Mouse (Mus musculus) heart, embryonic 13.5 days (tissue): ENCODE results near the gene Cyp39a1. TPM values are rescaled to one million over a fixed set of nuclear protein-coding genes. Genes with fewer than 3 reads are reported as not detected.
A peak's percentile ranks its signal among the peaks of the same experiment; 100 is the strongest.

Experiments used
- ATAC-seq: fragments of 200-750 bp; cut with Nextera tagmentation; 2 replicates; pipeline ENCODE4 v1.8.0; 2017; ENCODE audit warnings: moderate TSS enrichment; ENCODE audit not compliant: insufficient number of reproducible peaks, low FRiP score, low TSS enrichment; ENCODE audit errors: extremely low read depth
- H3K27ac ChIP-seq: fragments of 300-500 bp; sonication (generic); replicated peaks from 2 replicates; pipeline ENCODE4 v1.5.1; 2015; ENCODE audit warnings: moderate library complexity, mild to moderate bottlenecking, inconsistent platforms
- H3K27me3 ChIP-seq: fragments of 300-500 bp; sonication (generic); replicated peaks from 2 replicates; pipeline ENCODE4 v1.6.1; 2015; ENCODE audit warnings: mild to moderate bottlenecking, inconsistent platforms
- H3K36me3 ChIP-seq: fragments of 300-500 bp; sonication (generic); 2 replicates; pipeline ENCODE4 v1.6.1; 2015; ENCODE audit warnings: mild to moderate bottlenecking, inconsistent platforms
- H3K4me1 ChIP-seq: fragments of 300-500 bp; sonication (generic); 2 replicates; pipeline ENCODE4 v1.6.1; 2015; ENCODE audit warnings: inconsistent platforms
- H3K4me2 ChIP-seq: fragments of 300-500 bp; sonication (generic); 2 replicates; pipeline ENCODE4 v1.6.1; 2015; ENCODE audit warnings: inconsistent platforms, mild to moderate bottlenecking, moderate library complexity
- H3K4me3 ChIP-seq: fragments of 300-500 bp; sonication (generic); 2 replicates; pipeline ENCODE4 v1.5.1; 2015; ENCODE audit warnings: moderate library complexity, mild to moderate bottlenecking, inconsistent platforms
- H3K9ac ChIP-seq: fragments of 300-500 bp; sonication (generic); 2 replicates; pipeline ENCODE4 v1.6.1; 2015; ENCODE audit warnings: inconsistent platforms, mild to moderate bottlenecking, moderate library complexity
- H3K9me3 ChIP-seq: fragments of 300-500 bp; sonication (generic); 2 replicates; pipeline ENCODE4 v1.6.1; 2016; ENCODE audit warnings: inconsistent platforms
- WGBS: fragments of 180-500 bp; shearing (Covaris S2); methylation state at CpG from one replicate; pipeline ENCODE4 v1.1.7; 2015; ENCODE audit warnings: mixed read lengths; 5-methylcytosine and 5-hydroxymethylcytosine counted together
- polyA plus RNA-seq: library from polyadenylated mRNA; unstranded; fragments of >200 nt; fragmentation: Nextera tagmentation; extraction: Ambion mirVana; gene quantifications from 2 replicates; pipeline ENCODE4 v1.2.1, GENCODE M21; 2015

Gene Cyp39a1
- polyA plus RNA-seq, 1 experiment from 2014 or later, result 38.6 TPM

DNA sequence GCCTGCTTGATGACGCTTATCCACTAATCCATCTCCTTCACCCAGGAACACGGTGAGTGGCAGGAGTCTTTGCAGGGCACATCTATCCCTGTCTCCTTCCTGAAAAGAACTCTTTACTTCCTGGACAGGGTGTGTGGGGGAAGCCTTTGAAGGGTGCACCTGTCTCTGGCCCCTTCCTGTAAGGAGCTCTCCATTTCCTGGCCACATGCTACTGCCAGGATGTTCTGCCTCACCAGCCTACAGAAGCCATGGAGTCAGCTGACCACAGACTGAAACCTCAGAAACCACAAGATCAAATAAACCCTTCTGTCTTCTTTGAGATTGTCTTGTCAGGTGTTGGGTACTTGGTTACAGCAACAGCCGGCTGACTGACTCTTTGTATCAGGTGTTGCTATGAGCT, 22.1 kb upstream of the Cyp39a1 start:
- no peak for ATAC-seq
- Histone ChIP-seq H3K4me1 (peaks cover 33% of the 10 kb centered on the region), H3K27me3 (no peaks in the 10 kb centered on the region), H3K36me3 (peaks cover 33% of the 10 kb centered on the region), H3K4me2 (no peak overlapping the region), H3K27ac (peak overlapping the region; percentile 36; the same call in 1 of the 2 replicates), H3K4me3 (no peak overlapping the region), H3K9ac (no peak overlapping the region), H3K9me3 (peaks cover 4% of the 10 kb centered on the region; the same call in 1 of the 2 replicates)
- 75% methylated on average over 3 of the region's 3 CpGs for WGBS

- Histone ChIP-seq H3K9ac (no peak overlapping the region), H3K27me3 (no peaks in the 10 kb centered on the region), H3K36me3 (peaks cover 31% of the 10 kb centered on the region), H3K27ac (no peak overlapping the region), H3K4me3 (no peak overlapping the region), H3K9me3 (no peaks in the 10 kb centered on the region), H3K4me2 (peak overlapping the region; percentile 5), H3K4me1 (peaks cover 33% of the 10 kb centered on the region)
- no peak for ATAC-seq
- WGBS, result 57% methylated on average over 5 of the region's 5 CpGs
Observed at GRCm38 (mm10) chr17:43646925-43647324, 20.3 kb upstream of the Cyp39a1 start.

- no peaks in the 10 kb centered on the region for H3K9me3 ChIP-seq
- H3K9ac ChIP-seq, result no peak overlapping the region
- H3K4me2 ChIP-seq, result no peak overlapping the region
- H3K27me3 ChIP-seq, result no peaks in the 10 kb centered on the region
- no peak overlapping the region for H3K27ac ChIP-seq
- no peak for ATAC-seq
- WGBS, result 76% methylated on average over 10 of the region's 10 CpGs
- peaks cover 19% of the 10 kb centered on the region for H3K4me1 ChIP-seq
- peaks cover 30% of the 10 kb centered on the region for H3K36me3 ChIP-seq
- no peak overlapping the region for H3K4me3 ChIP-seq
Observed at GRCm38 (mm10) chr17:43649641-43650436, 17.4 kb upstream of the Cyp39a1 start.

- Histone ChIP-seq H3K4me1 (peaks cover 14% of the 10 kb centered on the region), H3K4me3 (no peak overlapping the region), H3K9me3 (no peaks in the 10 kb centered on the region), H3K27ac (no peak overlapping the region), H3K36me3 (peaks cover 22% of the 10 kb centered on the region), H3K27me3 (no peaks in the 10 kb centered on the region), H3K4me2 (no peak overlapping the region), H3K9ac (no peak overlapping the region)
- 67% methylated on average over 14 of the region's 14 CpGs for WGBS
- ATAC-seq, result no peak
Observed at GRCm38 (mm10) chr17:43651314-43652046, 15.7 kb upstream of the Cyp39a1 start.

DNA sequence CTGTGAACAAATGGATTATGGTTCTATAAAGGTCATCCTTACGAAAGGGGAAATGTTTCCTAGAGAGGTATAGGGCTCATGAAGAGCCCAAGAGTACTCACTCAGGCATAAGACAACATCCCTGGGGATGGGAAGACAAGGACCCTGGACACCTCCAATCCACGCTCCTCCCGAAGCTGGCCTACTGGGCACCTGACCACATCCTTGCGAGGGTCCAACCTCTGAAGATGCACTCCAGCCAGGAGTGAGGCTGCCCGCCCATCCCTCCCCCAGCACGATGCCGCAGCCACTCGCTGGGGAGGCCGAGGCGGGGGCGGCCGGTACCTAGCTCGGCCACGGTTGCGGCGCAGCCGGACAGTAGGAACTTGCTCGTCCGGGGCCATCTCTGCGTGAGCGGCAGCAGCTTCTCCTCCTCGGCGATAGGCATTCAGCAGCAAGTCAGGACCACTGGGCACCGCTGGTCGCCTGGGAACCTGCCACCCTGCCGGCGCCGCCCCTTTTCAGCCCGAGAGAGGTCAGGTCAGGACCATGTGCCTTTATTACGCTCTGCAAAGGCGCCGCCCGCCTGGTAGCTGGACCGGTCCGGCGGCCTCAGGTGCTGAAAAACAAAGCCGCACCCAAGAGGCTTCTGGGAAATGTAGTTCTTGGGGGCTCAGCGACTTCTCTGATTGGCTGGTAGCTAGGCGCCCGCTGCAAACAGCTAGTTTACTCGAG, 492 bp upstream of the Cyp39a1 start, which contains the start of gene Slc25a27:
Slc25a27 (minus strand) TSS at position 639 of the 714 bp plus-strand sequence.
- H3K4me2 ChIP-seq, result peak within 1 kb of the TSS; percentile 83
- no peaks in the 10 kb centered on the region for H3K27me3 ChIP-seq
- under 1% methylated on average over 41 of the region's 41 CpGs for WGBS
- ATAC-seq, result peak; percentile 84
- H3K4me3 ChIP-seq, result peak within 1 kb of the TSS; percentile 76
- no peaks in the 10 kb centered on the region for H3K9me3 ChIP-seq
- peaks cover 25% of the 10 kb centered on the region for H3K4me1 ChIP-seq
- H3K36me3 ChIP-seq, result no peaks in the 10 kb centered on the region
- peak within 1 kb of the TSS; percentile 89 for H3K9ac ChIP-seq
- peak within 1 kb of the TSS; percentile 70 for H3K27ac ChIP-seq

DNA sequence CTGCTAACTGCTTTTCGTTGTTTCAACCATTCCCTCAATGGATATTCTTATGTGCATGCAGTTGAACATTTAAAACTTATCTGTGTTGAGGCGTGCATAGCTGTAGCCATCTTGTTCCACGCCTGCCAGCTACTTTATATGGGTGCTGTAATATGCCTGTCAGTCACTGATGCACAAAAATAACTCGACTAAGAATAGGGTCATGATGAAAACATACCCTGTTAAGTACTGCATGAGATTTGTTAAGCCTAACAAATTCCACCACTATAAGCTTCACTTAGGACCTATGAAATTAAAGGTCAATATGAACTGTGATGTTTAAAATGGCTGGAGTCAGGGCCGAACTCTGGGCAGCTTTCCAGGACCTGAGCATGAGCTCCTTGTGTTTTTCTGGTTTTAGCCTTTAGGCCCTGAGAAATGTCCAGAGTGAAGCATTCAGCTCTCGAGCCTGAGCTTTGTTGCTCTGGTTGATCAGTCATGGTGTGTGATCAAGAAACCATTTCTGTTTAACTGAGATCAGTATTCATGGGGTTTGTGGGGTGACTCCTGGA, 2.0 kb downstream of the Cyp39a1 start:
- no peaks in the 10 kb centered on the region for H3K36me3 ChIP-seq
- H3K4me3 ChIP-seq, result peak overlapping the region; percentile 76
- peaks cover 33% of the 10 kb centered on the region for H3K4me1 ChIP-seq
- no peaks in the 10 kb centered on the region for H3K27me3 ChIP-seq
- 35% methylated on average over 6 of the region's 6 CpGs for WGBS
- H3K9me3 ChIP-seq, result no peaks in the 10 kb centered on the region
- H3K4me2 ChIP-seq, result peak overlapping the region; percentile 83
- H3K9ac ChIP-seq, result peak overlapping the region; percentile 50; the same call in 1 of the 2 replicates
- ATAC-seq, result no peak
- peak overlapping the region; percentile 70 for H3K27ac ChIP-seq

GRCm38 (mm10) chr17:43671907-43672306, 4.7 kb downstream of the Cyp39a1 start:
- ATAC-seq, result no peak
- H3K4me1 ChIP-seq, result peaks cover 33% of the 10 kb centered on the region
- no peaks in the 10 kb centered on the region for H3K27me3 ChIP-seq
- H3K9me3 ChIP-seq, result no peaks in the 10 kb centered on the region
- no peak overlapping the region for H3K4me3 ChIP-seq
- no peak overlapping the region for H3K9ac ChIP-seq
- no peak overlapping the region for H3K27ac ChIP-seq
- no peak overlapping the region for H3K4me2 ChIP-seq
- 73% methylated on average over 4 of the region's 4 CpGs for WGBS
- H3K36me3 ChIP-seq, result no peaks in the 10 kb centered on the region

DNA sequence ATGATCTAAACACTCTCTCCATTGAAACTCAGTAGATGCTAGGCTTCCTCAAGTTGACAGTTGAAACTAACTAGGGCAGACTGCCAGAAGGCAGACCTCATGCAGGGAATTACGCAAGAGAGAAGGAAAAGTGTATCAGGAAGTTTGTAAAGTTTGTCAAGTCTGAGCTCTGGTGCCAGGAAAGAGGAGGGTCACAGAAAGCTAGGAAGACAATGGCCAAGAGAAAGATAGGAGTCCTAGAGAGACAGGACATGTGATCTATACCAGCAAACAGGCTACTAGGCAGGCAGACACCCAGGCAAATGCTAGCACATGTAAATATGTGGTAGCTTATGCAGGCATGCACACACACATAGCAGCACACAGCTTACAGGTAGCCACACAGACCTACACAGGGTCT, 8.0 kb downstream of the Cyp39a1 start:
- Histone ChIP-seq H3K4me3 (no peak overlapping the region), H3K27me3 (no peaks in the 10 kb centered on the region), H3K4me2 (no peak overlapping the region), H3K9ac (no peak overlapping the region), H3K27ac (peak overlapping the region; percentile 62; the same call in 1 of the 2 replicates), H3K9me3 (no peaks in the 10 kb centered on the region), H3K36me3 (peaks cover 12% of the 10 kb centered on the region), H3K4me1 (peaks cover 17% of the 10 kb centered on the region)
- 56% methylated on average over 1 of the region's 1 CpGs for WGBS
- no peak; the same call in 1 of the 2 replicates for ATAC-seq

DNA sequence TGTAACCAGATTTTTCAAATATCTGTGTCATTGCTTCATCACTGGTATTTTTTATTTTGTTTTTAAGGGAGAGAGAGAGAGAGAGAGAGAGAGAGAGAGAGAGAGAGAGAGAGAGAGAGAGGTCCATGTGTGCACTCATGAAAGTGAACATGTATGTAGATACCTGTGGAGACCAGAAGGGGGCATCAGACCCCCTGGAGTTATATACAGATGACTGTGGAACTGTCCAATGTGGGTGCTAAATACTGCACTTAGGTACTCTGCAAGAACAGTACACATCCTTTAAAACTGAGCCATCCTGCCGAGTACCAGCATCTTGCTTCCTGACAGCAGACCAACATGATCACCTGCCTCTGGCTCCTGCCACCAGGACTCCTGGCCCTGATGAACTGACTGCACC, 9.0 kb downstream of the Cyp39a1 start:
- Histone ChIP-seq H3K9ac (no peak overlapping the region), H3K27me3 (no peaks in the 10 kb centered on the region), H3K4me1 (peaks cover 17% of the 10 kb centered on the region), H3K9me3 (no peaks in the 10 kb centered on the region), H3K4me3 (no peak overlapping the region), H3K36me3 (peaks cover 22% of the 10 kb centered on the region), H3K27ac (no peak overlapping the region), H3K4me2 (no peak overlapping the region)
- 82% methylated on average over 1 of the region's 1 CpGs for WGBS
- ATAC-seq, result no peak

DNA sequence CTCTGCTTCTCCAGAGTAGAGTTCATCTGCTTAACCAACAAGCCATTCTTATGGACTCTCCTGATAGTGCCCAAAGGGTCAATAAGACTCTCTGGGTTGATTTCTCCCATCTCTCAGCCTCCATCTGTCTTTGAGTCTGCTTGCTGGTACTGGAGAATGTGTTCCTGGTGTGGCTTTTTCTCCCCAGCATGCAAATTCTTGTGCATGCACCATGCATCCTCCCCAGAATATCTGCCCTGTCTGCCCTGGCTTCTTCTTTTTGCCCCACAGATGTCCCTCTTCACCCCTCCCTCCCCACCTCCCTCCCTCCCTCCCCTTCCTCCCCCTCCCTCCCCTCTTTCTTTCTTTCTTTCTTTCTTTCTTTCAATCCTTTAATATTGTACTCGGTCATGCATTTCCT, 10.1 kb downstream of the Cyp39a1 start:
- H3K27ac ChIP-seq, result no peak overlapping the region
- no peak overlapping the region for H3K4me3 ChIP-seq
- WGBS, result 47% methylated on average over 1 of the region's 1 CpGs
- peaks cover 27% of the 10 kb centered on the region for H3K36me3 ChIP-seq
- no peak overlapping the region for H3K9ac ChIP-seq
- no peaks in the 10 kb centered on the region for H3K9me3 ChIP-seq
- no peaks in the 10 kb centered on the region for H3K27me3 ChIP-seq
- H3K4me2 ChIP-seq, result no peak overlapping the region
- ATAC-seq, result no peak
- peaks cover 17% of the 10 kb centered on the region for H3K4me1 ChIP-seq

GRCm38 (mm10) chr17:43684086-43684485, 16.9 kb downstream of the Cyp39a1 start:
- H3K36me3 ChIP-seq, result peaks cover 84% of the 10 kb centered on the region
- 74% methylated on average over 7 of the region's 7 CpGs for WGBS
- no peak overlapping the region for H3K9ac ChIP-seq
- no peaks in the 10 kb centered on the region for H3K4me1 ChIP-seq
- H3K4me3 ChIP-seq, result no peak overlapping the region
- H3K9me3 ChIP-seq, result no peaks in the 10 kb centered on the region
- no peak for ATAC-seq
- no peak overlapping the region for H3K27ac ChIP-seq
- no peak overlapping the region for H3K4me2 ChIP-seq
- no peaks in the 10 kb centered on the region for H3K27me3 ChIP-seq
